Mouse (Mus musculus) gastrocnemius, postnatal 10 days (tissue): Measurements from ENCODE around the gene Cds2. TPM values are rescaled to one million over a fixed set of nuclear protein-coding genes. Genes with fewer than 3 reads are reported as not detected.
"Not testable (repeated sequence)": the region's sequence is repeated elsewhere in the genome, so short reads cannot be mapped to it uniquely, and the experiment has no call there.

ENCODE experiments used
- DNase-seq: peaks from one replicate; pipeline ENCODE4 v3.0.0; 2021; ENCODE audit warnings: mixed read lengths
- total RNA-seq, 2 experiments: library from RNA; stranded (reverse); gene quantifications; 2 replicates each; pipeline ENCODE4 v1.2.3; 2021

Gene Cds2
- total RNA-seq, 2 experiments from 2014 or later: 21.7 to 25.4 TPM

DNA sequence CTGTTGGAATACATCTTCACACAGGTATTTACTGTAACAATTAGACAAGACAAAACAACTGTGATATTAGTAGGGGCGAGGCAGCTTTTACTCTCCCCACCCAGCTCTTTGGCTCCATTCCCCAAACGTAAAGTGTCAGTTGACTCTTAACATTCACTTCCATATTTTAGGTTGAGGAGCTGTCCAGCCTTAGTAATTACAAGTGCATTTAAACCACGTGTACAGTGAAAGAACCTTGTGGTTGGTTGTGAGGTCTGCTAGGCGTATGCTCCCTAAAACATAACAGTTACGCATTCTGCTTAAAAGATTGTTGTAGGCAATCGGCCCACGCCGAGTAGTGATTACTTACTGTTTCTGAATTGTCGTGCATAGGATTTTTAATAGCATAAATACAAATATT lies 2.2 kb downstream of the Cds2 start:
- no peak for DNase-seq

DNA sequence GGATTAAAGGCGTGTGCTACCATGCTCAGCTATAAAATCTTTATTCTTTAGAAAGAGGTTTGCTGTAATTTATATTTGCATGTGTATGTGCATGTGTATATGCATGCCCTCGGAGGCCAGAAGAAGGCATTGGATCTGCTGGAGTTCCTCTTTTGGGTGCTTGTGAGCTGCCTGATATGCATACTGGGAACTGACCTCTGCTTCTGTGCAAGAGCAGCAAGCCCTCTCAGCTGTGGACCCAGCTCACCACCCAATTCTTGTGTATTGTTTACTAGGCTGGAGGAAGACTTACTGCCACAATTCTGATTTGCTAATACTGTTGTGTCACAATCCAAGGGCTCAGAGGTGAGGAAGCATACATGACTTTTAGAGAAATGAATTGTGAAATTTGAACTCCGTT lies 3.1 kb downstream of the Cds2 start:
- DNase-seq: no peak

DNA sequence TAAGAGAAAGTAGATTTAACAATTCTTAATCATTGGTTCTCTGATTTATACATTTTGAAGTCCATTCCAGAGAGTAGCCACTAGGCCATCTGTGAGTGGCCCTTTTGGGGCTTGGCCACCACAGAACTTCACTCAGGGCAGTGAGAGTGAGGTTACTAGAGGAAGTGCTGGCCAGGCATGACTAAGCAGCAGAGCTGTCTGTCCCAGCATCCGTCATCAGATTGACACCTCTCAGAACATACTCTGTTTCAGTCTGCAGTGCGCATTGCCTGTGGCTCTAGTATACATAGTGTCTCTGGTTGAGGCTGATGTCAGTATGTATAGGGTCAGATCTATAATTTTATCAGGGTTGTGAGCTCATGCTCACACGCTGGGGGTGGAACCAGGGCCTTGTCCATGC lies 6.3 kb downstream of the Cds2 start:
- DNase-seq: no peak

DNA sequence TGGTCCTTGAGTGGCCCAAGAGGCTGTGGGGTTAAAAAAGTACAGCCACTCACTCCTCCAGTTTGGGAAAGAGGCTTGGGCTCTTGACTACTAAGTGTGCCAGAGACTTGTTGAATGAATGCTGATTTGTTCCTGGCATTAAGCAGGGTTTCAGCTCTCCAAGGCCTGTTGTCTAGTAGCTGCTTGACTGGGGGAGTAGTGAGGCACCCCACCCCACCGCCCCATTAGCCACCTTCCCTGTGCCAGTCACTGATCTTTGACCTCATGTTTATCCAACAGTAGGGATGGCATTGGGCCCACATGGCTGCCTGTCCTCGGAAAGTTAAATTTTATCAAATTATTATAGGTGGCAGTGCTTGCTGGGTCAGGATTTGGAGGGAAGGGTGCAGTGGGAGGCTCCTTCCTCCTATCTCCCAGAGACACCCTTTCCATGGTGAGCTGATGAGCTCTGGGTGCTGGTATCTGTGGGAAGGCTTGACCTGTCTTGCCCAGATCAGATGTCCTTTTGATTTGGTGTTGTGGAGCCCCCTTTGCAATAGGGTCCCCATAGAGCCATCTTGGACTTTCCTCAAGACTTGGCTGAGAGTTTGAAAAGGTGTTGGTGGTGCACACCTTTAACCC lies 7.5 kb downstream of the Cds2 start:
- DNase-seq: no peak

DNA sequence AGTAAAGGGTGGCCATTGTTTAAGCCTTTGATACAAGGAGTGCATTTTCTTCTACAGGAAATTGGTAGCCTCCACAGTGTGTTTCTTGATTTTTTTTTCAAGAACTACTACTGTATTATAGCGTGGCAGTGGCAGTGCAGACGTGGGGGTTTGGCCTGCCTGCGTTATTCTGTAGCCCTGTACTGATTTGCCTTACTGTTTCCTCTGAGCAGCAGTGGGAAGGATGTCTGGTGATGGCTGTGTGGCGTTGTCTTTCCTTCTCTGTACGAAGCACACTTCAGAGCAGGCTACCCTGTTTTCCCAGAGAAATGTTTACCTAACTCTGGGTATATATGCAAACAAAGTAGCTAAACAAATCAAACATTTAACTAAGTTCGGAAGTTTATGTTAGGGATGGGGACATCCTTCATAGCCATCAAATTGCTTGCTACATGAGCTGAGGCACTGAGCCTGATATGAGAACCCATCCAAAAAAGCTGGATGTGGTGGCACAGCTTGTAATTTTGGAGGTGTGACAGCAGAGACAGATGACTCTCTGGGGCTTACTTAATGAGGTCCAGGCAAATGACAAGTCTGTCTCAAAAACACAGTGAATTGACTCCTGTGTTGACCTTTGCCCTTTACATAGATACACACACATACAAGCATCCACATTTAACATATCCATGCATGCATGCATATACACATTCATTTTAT lies 9.9 kb downstream of the Cds2 start:
- DNase-seq: no peak

DNA sequence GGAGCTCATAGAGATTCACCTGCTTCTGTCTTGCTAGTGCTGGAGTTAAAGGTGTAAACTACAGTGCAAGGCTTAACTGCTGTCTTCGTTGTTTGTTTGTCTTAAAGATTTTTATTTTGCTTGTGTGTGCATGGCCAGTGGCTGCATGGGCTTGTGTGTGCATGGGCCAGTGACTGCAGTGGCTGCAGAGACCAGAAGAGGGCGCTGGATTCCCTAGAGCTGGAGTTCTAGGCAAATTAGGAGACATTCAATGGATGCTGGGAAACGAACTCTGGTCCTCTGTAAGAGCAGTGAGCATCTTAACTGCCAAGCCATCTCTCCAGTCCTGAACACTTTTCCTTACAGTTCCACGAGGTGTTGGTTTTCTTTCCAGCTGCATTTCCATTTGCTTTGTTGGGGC lies 12.6 kb downstream of the Cds2 start:
- no peak for DNase-seq

DNA sequence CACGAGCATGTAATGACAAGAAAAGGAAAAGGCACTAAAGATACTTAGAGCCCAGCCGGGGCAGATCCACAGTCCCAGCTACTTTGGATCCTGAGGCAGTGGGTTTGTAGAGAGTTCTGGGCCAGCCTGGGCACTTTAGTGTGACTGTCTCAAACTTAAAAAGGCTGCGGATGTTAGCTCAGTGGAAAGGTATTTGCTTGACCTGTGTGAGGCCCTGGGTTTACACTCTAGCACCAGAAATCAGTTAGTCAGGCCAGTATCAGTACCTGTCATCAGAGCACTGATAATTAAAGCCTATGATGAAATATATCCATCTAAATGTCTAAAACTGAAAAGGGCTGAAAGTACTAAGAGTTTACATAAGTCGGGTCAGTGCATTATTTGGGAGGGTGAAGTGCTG lies 13.3 kb downstream of the Cds2 start:
- no peak for DNase-seq

DNA sequence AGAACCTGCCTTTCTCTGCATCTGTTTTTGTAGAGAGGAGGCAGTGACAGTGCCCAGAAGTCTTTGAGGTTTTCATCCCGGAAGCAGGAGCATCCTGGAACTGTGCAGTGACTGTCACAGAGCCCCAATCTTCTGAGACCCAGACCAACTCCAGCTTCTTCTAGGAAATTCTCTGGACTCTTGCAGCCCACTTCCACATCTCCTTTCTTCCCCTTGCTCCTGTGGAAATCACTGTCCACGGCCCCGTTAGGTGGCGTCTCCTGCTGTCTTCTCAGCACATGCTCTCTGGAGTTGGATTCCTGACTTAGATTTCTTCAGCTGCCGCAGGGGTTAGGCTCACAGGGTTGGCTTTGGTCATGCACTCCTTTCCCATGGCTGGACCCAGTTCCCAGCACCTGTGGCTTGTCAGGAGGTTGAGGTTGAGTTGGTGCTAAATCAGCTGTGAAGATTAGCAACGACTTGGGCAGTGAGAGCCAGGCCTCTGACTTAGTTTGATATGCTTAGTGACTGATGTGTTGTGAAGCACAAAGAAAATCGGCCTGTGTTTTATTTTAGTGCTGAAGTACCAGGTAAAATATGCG lies 15.4 kb downstream of the Cds2 start:
- no peak for DNase-seq

DNA sequence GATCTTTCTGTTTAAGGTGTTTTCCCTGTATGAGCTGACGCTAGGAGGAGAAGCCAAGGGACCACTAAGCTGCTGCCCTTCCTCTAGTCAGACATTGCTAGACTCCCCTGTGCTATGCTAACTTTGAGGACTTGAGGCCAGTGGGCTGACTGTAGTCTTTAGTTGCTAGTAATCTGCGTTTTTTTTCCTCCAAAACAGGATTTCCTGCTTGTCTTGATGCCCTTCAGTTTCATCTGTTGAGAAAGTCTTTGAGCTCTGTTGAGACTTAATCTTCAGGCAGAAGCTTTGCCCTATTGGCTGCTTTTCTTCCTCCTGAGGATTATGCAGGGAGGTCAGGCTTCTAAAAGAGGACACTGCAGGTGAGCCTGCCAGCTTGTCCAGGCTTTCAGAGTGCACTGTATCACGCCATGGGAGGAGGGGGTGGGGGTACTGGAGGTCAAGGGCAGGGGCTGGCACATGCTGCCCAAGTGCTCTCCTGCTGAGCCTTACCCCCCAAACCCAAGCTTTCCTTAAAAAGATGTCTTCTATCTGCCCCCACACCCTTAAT lies 16.5 kb downstream of the Cds2 start:
- no peak for DNase-seq

DNA sequence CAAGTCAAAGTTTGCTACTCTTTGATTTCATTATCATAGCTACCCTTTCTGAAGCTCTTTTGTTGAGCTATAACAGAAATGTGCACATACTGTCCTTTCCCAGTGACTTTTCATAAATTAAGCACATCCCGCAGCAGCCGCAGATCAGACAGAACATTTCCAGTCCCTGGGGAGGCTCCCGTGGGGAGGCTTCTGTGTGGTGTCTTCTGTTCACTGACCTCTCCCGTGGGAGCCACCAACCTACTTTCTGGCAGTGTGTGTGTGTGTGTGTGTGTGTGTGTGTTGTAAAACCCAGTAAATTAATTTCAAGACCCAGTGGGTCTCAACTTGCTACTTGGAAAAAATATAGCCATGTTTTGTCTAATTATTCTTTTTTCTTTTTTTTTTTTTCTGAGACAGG lies 17.0 kb downstream of the Cds2 start:
- no peak for DNase-seq

DNA sequence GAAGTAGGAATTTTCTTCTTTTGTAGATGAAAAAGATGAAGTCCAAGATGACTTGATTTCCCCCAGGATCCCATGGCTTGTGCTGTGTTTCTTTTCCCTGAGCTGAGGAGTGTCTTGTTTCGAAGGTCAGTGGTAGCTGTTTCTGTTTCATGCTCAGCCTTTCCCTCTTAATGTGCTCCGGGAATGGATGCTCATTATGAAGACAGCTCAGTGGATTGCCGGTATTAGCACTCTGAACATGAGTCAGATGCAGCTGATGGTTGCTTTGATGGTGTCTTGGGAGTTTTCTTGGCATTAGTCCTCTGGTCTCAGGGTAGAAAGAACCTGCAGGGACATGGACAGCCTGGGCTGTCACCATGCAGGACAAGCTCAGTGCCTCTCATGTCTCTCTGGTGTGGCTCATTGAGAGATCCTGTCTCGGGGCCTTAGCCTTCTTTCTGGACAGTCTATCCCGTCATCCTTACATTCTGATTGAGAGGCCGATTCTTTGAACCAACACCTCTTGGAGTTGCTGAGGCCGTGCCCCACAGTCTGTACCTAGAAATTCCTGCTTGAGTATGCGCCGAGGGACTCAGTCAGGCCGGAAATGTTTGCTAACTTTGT lies 17.7 kb downstream of the Cds2 start:
- DNase-seq: no peak

DNA sequence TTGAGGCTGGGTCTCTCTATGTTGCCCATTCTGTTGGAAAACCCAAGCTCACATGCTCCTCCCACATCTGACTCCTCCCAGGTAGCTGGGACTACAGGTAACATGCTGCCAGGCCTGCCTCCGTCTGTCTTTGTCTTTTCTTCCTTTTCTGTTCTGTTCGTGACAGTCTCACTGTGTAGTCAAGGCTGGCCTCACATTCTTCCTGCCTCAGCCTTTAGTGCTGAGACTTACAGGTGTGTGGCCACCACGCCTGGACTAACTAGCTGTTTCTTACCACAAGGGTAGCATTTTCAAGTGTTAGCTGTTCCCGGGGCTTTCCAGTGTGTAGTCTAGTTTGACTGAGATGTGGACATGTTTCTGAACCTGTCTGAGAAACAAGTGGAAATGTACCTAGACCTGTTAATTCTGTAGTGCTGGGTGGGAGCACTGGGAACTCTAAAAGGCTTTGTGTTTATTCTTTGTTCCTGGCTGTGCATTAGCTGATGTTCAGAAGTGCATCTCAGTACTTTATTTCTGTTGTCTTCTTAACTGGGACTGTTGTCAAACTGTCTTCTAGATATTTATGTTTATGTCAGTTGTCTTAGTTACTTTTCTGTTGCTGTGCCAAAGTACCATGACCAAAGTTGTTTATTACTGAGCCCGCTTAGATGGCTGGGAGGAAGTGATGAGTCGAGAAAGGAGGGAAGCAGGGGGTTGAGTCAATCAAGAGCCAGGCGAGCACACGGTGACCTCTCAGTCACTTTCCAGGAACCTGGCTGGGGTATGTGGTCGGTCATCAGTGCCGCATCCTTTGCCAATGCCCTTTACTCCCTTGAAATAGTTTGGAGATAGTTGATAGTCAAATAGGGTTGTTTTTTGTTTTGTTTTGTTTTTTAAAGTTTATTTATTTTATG lies 18.9 kb downstream of the Cds2 start:
- DNase-seq: no peak

DNA sequence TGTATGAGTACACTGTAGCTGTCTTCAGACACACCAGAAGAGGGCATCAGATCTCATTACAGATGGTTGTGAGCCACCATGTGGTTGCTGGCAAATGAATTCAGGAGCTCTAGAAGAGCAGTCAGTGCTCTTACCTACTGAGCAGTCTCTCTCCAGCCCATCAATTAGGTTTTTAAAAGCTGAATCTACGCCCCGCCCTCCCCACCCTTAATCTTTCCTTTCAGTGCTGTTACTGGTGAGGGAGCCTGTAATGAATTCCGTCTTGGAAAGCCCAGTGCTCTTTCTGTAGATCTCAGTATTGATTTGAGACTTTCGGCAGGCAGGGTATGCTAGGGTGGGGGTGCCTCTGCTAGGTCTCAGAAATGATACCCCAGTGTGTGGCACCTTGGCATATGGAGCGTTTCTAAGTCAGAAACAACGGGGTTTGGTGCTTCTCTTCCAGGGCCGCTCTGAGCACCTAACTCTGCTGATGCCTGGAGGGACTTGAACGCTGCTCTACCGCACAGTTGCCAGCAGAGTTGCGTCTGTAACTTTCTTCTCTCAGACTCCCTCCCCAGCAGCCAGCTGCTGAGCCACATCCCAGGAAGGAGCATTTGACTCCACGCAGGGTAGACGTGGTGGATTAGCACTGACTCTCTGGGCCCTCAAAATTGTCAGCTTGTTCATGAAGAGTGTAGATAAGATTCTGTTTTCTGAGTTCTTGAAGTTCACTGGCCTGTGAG lies 19.7 kb downstream of the Cds2 start:
- DNase-seq: no peak

DNA sequence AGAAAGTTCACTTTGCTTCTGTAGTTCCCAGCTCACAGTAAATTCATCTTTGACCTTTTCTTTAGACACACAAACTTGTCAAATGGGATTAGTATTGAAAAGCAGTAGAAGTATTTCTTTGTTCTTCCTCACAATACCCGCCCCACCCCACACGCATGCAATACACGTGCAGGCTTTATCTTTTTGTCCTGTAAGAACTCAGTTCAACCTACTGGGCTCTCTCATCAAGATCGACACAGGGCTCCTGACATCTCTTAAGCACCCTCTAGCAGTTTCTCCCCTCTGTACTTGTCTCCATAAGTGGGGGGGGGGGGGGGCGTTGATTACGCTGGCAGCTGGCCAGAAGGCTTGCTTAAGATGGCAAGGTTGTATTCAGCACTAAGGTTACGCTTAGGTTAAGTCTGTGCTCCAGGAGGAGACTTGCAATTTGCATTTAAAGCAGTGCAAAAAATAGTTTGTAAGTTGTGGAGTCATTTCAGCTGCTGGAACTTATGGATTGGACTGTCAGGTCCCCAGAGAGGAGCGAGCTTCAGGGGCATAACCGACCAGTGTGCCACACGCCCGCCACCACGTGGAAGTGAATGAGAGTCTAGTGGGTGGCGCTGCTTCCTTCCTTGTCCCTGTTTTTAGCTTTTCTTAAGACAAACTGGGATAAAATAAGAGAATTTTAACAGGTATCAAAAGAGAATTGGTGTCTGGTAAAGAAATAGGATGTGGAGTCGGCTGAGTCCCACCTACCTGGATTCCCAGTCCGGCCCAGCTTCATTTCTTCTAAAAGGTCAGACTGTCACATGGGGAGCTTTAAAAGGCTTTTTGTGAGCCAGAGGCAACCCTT lies 20.5 kb downstream of the Cds2 start:
- DNase-seq: no peak

DNA sequence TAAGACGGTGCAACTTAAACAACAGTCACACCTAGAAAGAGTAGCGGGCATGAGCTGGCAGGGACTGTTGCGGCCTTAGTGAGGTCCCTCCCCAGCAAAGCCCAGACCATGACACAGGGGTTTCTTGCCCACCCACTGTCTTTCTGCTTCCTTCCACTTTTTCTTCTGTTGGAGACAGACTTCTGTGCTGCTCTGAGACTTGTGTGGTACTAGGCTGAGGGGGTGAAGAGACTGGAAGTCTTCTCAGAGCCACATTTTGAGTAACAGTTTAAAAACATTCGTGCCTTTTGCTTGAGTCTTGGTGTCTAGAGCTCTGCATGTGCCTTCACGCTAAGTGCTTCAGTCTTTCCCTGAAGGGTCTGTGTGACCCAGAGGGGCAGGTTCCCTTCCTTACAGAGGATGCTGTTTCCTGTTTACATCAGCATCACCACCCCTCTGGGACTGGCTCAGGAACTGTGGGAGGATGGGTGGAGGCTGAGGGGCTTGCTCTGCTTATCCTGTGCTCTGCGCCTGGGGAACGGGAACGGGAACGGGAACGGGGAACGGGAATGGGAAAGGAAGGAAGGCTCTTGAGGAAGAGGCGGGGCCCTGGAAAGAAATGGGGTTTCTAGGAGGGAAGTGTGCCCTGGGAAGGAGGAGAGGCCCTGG lies 21.7 kb downstream of the Cds2 start:
- DNase-seq: peak; percentile 29

DNA sequence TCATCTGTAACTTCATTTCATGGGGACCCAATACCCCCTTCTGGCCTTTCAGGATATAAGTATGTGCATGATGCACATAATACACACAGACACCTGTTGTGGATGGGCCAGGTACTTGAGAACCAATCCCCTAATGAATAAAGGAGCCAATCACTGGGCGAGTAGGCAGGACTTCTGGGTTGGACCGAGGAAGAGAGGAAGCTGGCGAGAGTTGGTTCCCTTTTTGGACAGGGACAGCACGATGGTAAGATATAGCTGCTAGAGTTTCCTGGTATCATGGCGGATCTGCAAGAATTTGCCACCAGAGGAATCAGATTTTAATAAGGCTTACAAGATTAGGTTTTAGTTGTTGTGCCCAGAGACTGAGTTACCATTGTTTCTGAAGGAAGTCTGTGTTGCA lies 22.8 kb downstream of the Cds2 start:
- not testable (repeated sequence) for DNase-seq

DNA sequence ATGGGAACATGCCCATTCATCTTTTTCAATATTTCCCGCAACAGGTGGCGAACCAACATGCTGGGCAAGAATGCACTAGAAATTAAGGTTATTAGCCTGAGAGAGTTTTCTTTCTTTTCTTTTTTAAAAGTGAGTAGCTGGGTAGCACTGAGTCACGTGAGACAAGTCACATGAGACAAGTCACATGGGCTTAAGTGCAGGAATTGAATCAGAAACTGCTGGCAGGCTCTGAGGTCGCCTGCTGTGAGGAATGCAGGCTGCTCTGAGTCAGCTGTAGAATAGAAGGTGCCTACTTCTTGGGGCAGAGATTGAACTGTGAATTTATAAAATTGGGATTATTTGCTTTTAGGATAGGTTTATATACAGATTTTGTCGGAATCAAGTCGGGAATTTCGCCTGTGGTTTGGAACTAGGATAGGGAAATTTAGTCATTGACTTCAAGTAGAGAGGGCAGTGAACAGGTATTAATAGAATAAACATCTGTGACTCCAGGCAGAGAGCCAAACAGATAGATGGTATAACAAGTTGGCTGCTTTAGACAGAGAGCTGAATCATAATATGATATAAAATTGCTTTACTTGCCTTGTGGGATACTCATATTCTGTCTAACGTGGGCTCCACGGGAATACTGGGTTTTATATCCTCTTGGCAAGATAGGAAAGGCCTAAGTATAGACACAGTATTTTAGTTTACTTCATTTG lies 23.6 kb downstream of the Cds2 start:
- DNase-seq: no peak

DNA sequence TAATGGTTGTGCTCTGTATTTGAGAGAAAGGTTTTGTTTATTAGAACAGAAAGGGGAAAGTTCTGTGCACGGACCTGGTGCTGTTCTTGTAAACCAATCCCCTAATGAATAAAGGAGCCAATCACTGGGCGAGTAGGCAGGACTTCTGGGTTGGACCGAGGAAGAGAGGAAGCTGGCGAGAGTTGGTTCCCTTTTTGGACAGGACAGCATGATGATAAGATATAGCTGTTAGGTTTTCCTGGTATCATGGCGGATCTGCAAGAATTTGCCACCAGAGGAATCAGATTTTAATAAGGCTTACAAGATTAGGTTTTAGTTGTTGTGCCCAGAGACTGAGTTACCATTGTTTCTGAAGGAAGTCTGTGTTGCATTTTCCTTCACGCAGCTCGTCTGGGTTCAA lies 26.3 kb downstream of the Cds2 start:
- DNase-seq: not testable (repeated sequence)

DNA sequence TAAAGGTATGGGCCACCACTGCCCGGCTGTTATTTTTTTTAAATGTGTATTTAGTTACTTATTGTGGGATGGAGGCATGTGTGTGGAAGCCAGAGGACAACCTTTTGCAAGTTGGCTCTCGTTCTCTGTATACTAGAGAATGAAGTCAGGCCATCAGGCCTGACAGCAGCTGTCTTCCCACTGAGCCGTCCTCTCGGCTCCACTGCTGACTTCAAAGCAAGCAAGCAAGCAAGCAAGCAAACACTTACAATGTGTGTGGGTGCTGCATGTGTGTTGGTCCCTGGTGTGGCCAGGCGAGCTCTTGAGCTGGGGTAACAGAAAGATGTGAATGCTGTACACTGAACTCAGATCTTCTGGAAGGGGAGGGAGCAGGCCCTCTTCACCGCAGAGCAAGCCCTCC lies 27.9 kb downstream of the Cds2 start:
- no peak for DNase-seq
